Mouse (Mus musculus): ENCODE measurements at regions not wholly inside any gene's neighbourhood (a gene's known extent, or its start where the extent isn't known, plus 50 kb on each side); places are given as distances from the start of the nearest gene placed in this dataset.

DNA sequence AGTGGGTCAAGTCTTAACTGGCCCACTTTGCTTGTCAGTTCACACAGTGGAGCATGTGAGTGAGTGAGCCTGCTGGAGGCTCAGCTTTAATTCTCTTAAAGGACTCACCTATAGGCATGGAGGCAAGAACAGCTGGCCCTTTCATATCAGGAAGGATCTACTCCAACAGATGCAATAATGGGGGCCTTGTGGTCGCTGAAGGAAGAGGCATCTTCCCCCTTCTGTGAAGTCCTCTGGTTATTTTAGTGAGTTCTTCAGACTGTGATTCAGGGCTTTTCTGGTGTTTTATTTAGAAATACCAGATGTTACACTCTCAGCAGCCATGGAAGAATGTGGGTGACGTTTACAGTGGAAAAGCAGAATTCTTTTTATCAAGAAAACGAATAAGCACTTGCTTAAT, 516.9 kb downstream of the Col12a1 start:
- Histone ChIP-seq H3K36me3 (ENCODE audit: control insufficient read depth, insufficient read depth, low read length) (no peaks in the 10 kb centered on the region), H3K9me3 (replicated peaks; ENCODE audit: control insufficient read depth, low read length) (no peaks in the 10 kb centered on the region), H3K4me1 (ENCODE audit: control insufficient read depth, insufficient read depth, low read length) (no peaks in the 10 kb centered on the region), H3K4me3 (ENCODE audit: low read depth, low read length) (no peak overlapping the region), H3K4me2 (no peak overlapping the region), H3K9ac (ENCODE audit: low read depth, low read length) (no peak overlapping the region), H3K27me3 (ENCODE audit: control insufficient read depth, insufficient read depth, low read length) (no peaks in the 10 kb centered on the region), H3K27ac (ENCODE audit: low read depth, low read length) (no peak overlapping the region)
- no peak for ATAC-seq (replicated peaks; ENCODE audit: insufficient number of reproducible peaks, low FRiP score, low TSS enrichment)
- 53% methylated on average over 3 of the region's 3 CpGs for WGBS (ENCODE audit: insufficient replicate concordance)

GRCm38 (mm10) chr9:79213364-79213763, 505.3 kb downstream of the Col12a1 start:
- Histone ChIP-seq H3K9me3 (replicated peaks; ENCODE audit: control insufficient read depth, low read length) (no peaks in the 10 kb centered on the region), H3K9ac (ENCODE audit: low read depth, low read length) (no peak overlapping the region), H3K27me3 (ENCODE audit: control insufficient read depth, insufficient read depth, low read length) (no peaks in the 10 kb centered on the region), H3K4me3 (ENCODE audit: low read depth, low read length) (no peak overlapping the region), H3K36me3 (ENCODE audit: control insufficient read depth, insufficient read depth, low read length) (no peaks in the 10 kb centered on the region), H3K4me2 (no peak overlapping the region), H3K27ac (ENCODE audit: low read depth, low read length) (no peak overlapping the region), H3K4me1 (ENCODE audit: control insufficient read depth, insufficient read depth, low read length) (no peaks in the 10 kb centered on the region; the same call in 1 of the 2 replicates)
- ATAC-seq (replicated peaks; ENCODE audit: insufficient number of reproducible peaks, low FRiP score, low TSS enrichment): no peak
- 60% methylated on average over 6 of the region's 6 CpGs for WGBS (ENCODE audit: insufficient replicate concordance)

DNA sequence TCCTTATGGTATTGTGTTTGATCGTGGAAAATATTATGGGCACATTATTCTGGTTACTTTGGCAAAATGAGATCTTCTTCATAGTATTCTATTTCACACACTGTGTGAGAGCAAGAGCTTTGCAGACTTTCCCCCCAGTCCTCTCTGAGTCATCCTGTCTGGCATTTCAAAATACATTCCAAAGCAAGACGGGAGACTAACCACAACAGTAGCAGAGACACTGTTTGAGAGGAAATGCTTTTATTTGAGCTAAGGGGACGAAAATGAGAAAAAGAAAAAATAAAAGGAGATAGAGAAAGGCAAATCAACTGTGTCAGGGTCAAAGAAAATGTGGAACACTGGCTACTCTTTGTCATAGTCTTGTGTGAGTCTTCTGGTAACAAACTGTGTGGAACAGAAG, 502.6 kb downstream of the Col12a1 start:
- H3K27ac ChIP-seq (ENCODE audit: low read depth, low read length): peak overlapping the region; percentile 29; the same call in 1 of the 2 replicates

GRCm38 (mm10) chr9:79216432-79216831, 502.2 kb downstream of the Col12a1 start:
- ATAC-seq (replicated peaks; ENCODE audit: insufficient number of reproducible peaks, low FRiP score, low TSS enrichment): no peak
- Histone ChIP-seq H3K27ac (ENCODE audit: low read depth, low read length) (peak overlapping the region; percentile 29; the same call in 1 of the 2 replicates), H3K27me3 (ENCODE audit: control insufficient read depth, insufficient read depth, low read length) (no peaks in the 10 kb centered on the region), H3K9me3 (replicated peaks; ENCODE audit: control insufficient read depth, low read length) (no peaks in the 10 kb centered on the region), H3K4me1 (ENCODE audit: control insufficient read depth, insufficient read depth, low read length) (no peaks in the 10 kb centered on the region; the same call in 1 of the 2 replicates), H3K9ac (ENCODE audit: low read depth, low read length) (no peak overlapping the region), H3K36me3 (ENCODE audit: control insufficient read depth, insufficient read depth, low read length) (no peaks in the 10 kb centered on the region), H3K4me2 (no peak overlapping the region), H3K4me3 (ENCODE audit: low read depth, low read length) (no peak overlapping the region)
- WGBS (ENCODE audit: insufficient replicate concordance): 60% methylated on average over 2 of the region's 2 CpGs

More for the DNA sequence above, 502.6 kb downstream of the Col12a1 start:
- H3K4me1 ChIP-seq (ENCODE audit: control insufficient read depth, insufficient read depth, low read length): no peaks in the 10 kb centered on the region; the same call in 1 of the 2 replicates
- H3K27me3 ChIP-seq (ENCODE audit: control insufficient read depth, insufficient read depth, low read length): no peaks in the 10 kb centered on the region
- H3K4me2 ChIP-seq: no peak overlapping the region
- no peaks in the 10 kb centered on the region for H3K36me3 ChIP-seq (ENCODE audit: control insufficient read depth, insufficient read depth, low read length)
- no peak overlapping the region for H3K4me3 ChIP-seq (ENCODE audit: low read depth, low read length)
- no peaks in the 10 kb centered on the region for H3K9me3 ChIP-seq (replicated peaks; ENCODE audit: control insufficient read depth, low read length)
- 36% methylated on average over 3 of the region's 3 CpGs for WGBS (ENCODE audit: insufficient replicate concordance)
- H3K9ac ChIP-seq (ENCODE audit: low read depth, low read length): no peak overlapping the region
- no peak for ATAC-seq (replicated peaks; ENCODE audit: insufficient number of reproducible peaks, low FRiP score, low TSS enrichment)

DNA sequence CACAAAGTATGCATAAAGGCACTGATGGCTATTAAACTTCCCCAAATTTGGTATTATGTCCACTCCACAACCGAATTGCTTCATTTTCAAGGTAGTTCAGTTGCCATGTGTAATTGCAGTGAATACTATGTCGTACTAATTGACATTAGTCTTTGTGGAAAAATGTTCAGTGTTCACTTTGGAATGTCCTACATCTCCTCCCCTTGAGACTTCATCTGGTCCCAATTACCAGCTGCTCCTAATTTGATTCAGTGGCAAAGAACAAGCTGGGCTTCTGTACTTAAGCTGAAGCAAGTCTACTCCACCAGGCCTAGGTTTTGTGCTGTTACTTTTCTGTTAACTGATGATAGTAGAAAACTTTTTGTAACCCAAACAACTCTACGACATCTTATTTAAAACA, 485.6 kb downstream of the Col12a1 start:
- H3K9me3 ChIP-seq (replicated peaks; ENCODE audit: control insufficient read depth, low read length): no peaks in the 10 kb centered on the region
- WGBS (ENCODE audit: insufficient replicate concordance): 64% methylated on average over 3 of the region's 3 CpGs
- H3K4me2 ChIP-seq: no peak overlapping the region
- H3K27ac ChIP-seq (ENCODE audit: low read depth, low read length): no peak overlapping the region
- ATAC-seq (replicated peaks; ENCODE audit: insufficient number of reproducible peaks, low FRiP score, low TSS enrichment): no peak
- no peaks in the 10 kb centered on the region for H3K36me3 ChIP-seq (ENCODE audit: control insufficient read depth, insufficient read depth, low read length)
- no peak overlapping the region for H3K9ac ChIP-seq (ENCODE audit: low read depth, low read length)
- H3K4me3 ChIP-seq (ENCODE audit: low read depth, low read length): no peak overlapping the region
- H3K4me1 ChIP-seq (ENCODE audit: control insufficient read depth, insufficient read depth, low read length): no peaks in the 10 kb centered on the region
- H3K27me3 ChIP-seq (ENCODE audit: control insufficient read depth, insufficient read depth, low read length): no peaks in the 10 kb centered on the region

- no peaks in the 10 kb centered on the region for H3K36me3 ChIP-seq (ENCODE audit: control insufficient read depth, insufficient read depth, low read length)
- H3K4me2 ChIP-seq: no peak overlapping the region
- no peaks in the 10 kb centered on the region for H3K9me3 ChIP-seq (replicated peaks; ENCODE audit: control insufficient read depth, low read length)
- no peak overlapping the region for H3K9ac ChIP-seq (ENCODE audit: low read depth, low read length)
- no peaks in the 10 kb centered on the region for H3K4me1 ChIP-seq (ENCODE audit: control insufficient read depth, insufficient read depth, low read length)
- H3K4me3 ChIP-seq (ENCODE audit: low read depth, low read length): no peak overlapping the region
- no peak for ATAC-seq (replicated peaks; ENCODE audit: insufficient number of reproducible peaks, low FRiP score, low TSS enrichment)
- 82% methylated on average over 1 of the region's 1 CpGs for WGBS (ENCODE audit: insufficient replicate concordance)
- no peaks in the 10 kb centered on the region for H3K27me3 ChIP-seq (ENCODE audit: control insufficient read depth, insufficient read depth, low read length)
- no peak overlapping the region for H3K27ac ChIP-seq (ENCODE audit: low read depth, low read length)
Measured at GRCm38 (mm10) chr9:79233751-79234150, 484.9 kb downstream of the Col12a1 start.

DNA sequence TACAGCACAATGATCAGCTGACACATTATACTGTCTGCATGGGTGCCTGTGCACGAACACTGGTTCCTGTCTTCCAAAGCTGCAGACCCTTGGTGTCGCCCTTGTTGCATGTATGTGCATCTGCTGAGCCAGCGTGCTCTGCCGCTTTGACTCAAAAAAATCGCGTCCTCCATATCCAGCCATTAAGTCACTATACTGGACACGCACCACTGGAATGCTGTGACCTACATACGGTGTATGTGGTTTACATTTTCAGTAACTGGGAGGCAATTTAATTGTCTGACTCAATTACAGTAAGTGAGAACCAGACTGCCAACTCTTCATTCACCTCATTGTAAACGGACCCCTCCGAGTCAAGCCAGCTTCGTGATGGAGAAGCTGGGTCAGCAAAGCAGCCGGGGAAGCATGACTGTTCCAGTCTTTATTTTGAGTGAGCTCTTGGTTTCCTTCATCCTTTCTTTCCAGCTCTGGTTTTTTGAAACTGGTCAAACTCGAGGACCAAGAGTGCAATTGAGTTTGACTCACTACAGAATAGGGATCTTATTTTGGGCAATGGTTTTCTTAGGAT, 448.9 kb downstream of the Col12a1 start:
- H3K4me3 ChIP-seq (ENCODE audit: low read depth, low read length): no peak overlapping the region
- no peaks in the 10 kb centered on the region for H3K27me3 ChIP-seq (ENCODE audit: control insufficient read depth, insufficient read depth, low read length)
- no peaks in the 10 kb centered on the region for H3K4me1 ChIP-seq (ENCODE audit: control insufficient read depth, insufficient read depth, low read length)
- no peak overlapping the region for H3K4me2 ChIP-seq
- WGBS (ENCODE audit: insufficient replicate concordance): 80% methylated on average over 13 of the region's 13 CpGs
- no peaks in the 10 kb centered on the region for H3K36me3 ChIP-seq (ENCODE audit: control insufficient read depth, insufficient read depth, low read length)
- no peaks in the 10 kb centered on the region for H3K9me3 ChIP-seq (replicated peaks; ENCODE audit: control insufficient read depth, low read length)
- H3K9ac ChIP-seq (ENCODE audit: low read depth, low read length): no peak overlapping the region
- H3K27ac ChIP-seq (ENCODE audit: low read depth, low read length): no peak overlapping the region
- no peak for ATAC-seq (replicated peaks; ENCODE audit: insufficient number of reproducible peaks, low FRiP score, low TSS enrichment)

GRCm38 (mm10) chr9:79270256-79270655, 448.4 kb downstream of the Col12a1 start:
- no peak overlapping the region for H3K27ac ChIP-seq (ENCODE audit: low read depth, low read length)

GRCm38 (mm10) chr9:79287849-79288248, 430.8 kb downstream of the Col12a1 start:
- no peaks in the 10 kb centered on the region for H3K36me3 ChIP-seq (ENCODE audit: control insufficient read depth, insufficient read depth, low read length)
- H3K27me3 ChIP-seq (ENCODE audit: control insufficient read depth, insufficient read depth, low read length): no peaks in the 10 kb centered on the region
- ATAC-seq (replicated peaks; ENCODE audit: insufficient number of reproducible peaks, low FRiP score, low TSS enrichment): no peak
- no peaks in the 10 kb centered on the region for H3K4me1 ChIP-seq (ENCODE audit: control insufficient read depth, insufficient read depth, low read length)
- H3K27ac ChIP-seq (ENCODE audit: low read depth, low read length): no peak overlapping the region
- H3K9ac ChIP-seq (ENCODE audit: low read depth, low read length): no peak overlapping the region
- no peaks in the 10 kb centered on the region for H3K9me3 ChIP-seq (replicated peaks; ENCODE audit: control insufficient read depth, low read length)
- H3K4me2 ChIP-seq: no peak overlapping the region
- no peak overlapping the region for H3K4me3 ChIP-seq (ENCODE audit: low read depth, low read length)
- 69% methylated on average over 3 of the region's 3 CpGs for WGBS (ENCODE audit: insufficient replicate concordance)

More at GRCm38 (mm10) chr9:79270256-79270655, 448.4 kb downstream of the Col12a1 start:
- no peak overlapping the region for H3K4me2 ChIP-seq
- 50% methylated on average over 2 of the region's 2 CpGs for WGBS (ENCODE audit: insufficient replicate concordance)
- H3K4me3 ChIP-seq (ENCODE audit: low read depth, low read length): no peak overlapping the region
- ATAC-seq (replicated peaks; ENCODE audit: insufficient number of reproducible peaks, low FRiP score, low TSS enrichment): no peak
- no peaks in the 10 kb centered on the region for H3K27me3 ChIP-seq (ENCODE audit: control insufficient read depth, insufficient read depth, low read length)
- H3K36me3 ChIP-seq (ENCODE audit: control insufficient read depth, insufficient read depth, low read length): no peaks in the 10 kb centered on the region
- no peak overlapping the region for H3K9ac ChIP-seq (ENCODE audit: low read depth, low read length)
- no peaks in the 10 kb centered on the region for H3K9me3 ChIP-seq (replicated peaks; ENCODE audit: control insufficient read depth, low read length)
- H3K4me1 ChIP-seq (ENCODE audit: control insufficient read depth, insufficient read depth, low read length): no peaks in the 10 kb centered on the region

Data from heart, embryonic 11.5 days (tissue).